Mouse (Mus musculus) layer of hippocampus, adult 9-11 months (tissue): ENCODE data around the gene Adgrd1.

Experiments
- DNase-seq: peaks from one replicate; pipeline ENCODE4 v3.0.0; 2022

Gene Adgrd1

GRCm38 (mm10) chr5:129208279-129208678 is 111.7 kb downstream of the Adgrd1 start:
- DNase-seq = no peak

GRCm38 (mm10) chr5:129208845-129209244 is 112.3 kb downstream of the Adgrd1 start:
- DNase-seq = no peak

GRCm38 (mm10) chr5:129211385-129212031 is 115.0 kb downstream of the Adgrd1 start:
- no peak for DNase-seq

- DNase-seq = no peak
Observed at GRCm38 (mm10) chr5:129214023-129214422, 117.5 kb downstream of the Adgrd1 start.

- no peak for DNase-seq
Observed at GRCm38 (mm10) chr5:129216001-129216400, 119.5 kb downstream of the Adgrd1 start.

- no peak for DNase-seq
Observed at GRCm38 (mm10) chr5:129217481-129218221, 121.1 kb downstream of the Adgrd1 start.

GRCm38 (mm10) chr5:129218222-129218505 is 121.6 kb downstream of the Adgrd1 start:
- no peak for DNase-seq

- DNase-seq = no peak
Observed at GRCm38 (mm10) chr5:129218537-129218981, 122.0 kb downstream of the Adgrd1 start.

- no peak for DNase-seq
Observed at GRCm38 (mm10) chr5:129219178-129219760, 122.7 kb downstream of the Adgrd1 start.

GRCm38 (mm10) chr5:129225810-129226450 is 129.4 kb downstream of the Adgrd1 start:
- no peak for DNase-seq

- DNase-seq = no peak
Observed at GRCm38 (mm10) chr5:129228171-129228570, 131.6 kb downstream of the Adgrd1 start.

- DNase-seq = no peak
Observed at GRCm38 (mm10) chr5:129233301-129233700, 136.8 kb downstream of the Adgrd1 start.

GRCm38 (mm10) chr5:129233881-129234432 is 137.4 kb downstream of the Adgrd1 start:
- no peak for DNase-seq

- DNase-seq = no peak
Observed at GRCm38 (mm10) chr5:129236366-129236765, 139.8 kb downstream of the Adgrd1 start.

- DNase-seq = no peak
Observed at GRCm38 (mm10) chr5:129241865-129242264, 145.3 kb downstream of the Adgrd1 start.

- no peak for DNase-seq
Observed at GRCm38 (mm10) chr5:129242265-129242664, 145.7 kb downstream of the Adgrd1 start.

- DNase-seq = no peak
Observed at GRCm38 (mm10) chr5:129243120-129243519, 146.6 kb downstream of the Adgrd1 start.

- DNase-seq = no peak
Observed at GRCm38 (mm10) chr5:129244392-129244791, 147.8 kb downstream of the Adgrd1 start.

- no peak for DNase-seq
Observed at GRCm38 (mm10) chr5:129249080-129249479, 152.5 kb downstream of the Adgrd1 start.
